Mouse (Mus musculus) thymus, postnatal 14 days (tissue): ENCODE measurements around the gene Fbxo2.
"Not testable (repeated sequence)": the region's sequence is repeated elsewhere in the genome, so short reads cannot be mapped to it uniquely, and the experiment has no call there.

ENCODE experiments used
- DNase-seq: peaks from one replicate; pipeline ENCODE4 v3.0.0; 2021

The Fbxo2 gene

DNA sequence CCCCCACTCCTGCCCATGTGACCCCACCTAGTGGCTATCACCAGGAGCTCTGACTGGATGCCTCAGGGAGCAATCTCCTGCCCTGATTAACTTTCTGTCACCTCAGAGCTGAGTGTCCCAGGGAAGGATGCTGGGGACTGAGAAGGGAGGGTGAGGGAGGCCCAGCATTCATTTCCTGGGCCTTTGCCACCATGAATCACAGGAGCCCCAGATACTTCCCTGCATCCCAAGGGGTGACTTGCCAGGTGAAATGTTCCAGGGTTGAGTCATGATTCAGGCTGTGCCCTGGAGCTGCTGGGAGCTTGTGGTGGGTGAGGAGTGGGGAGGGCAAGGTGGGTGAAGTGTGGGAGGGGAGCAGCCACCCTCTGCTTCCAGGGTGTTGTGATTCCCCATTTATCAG, 17.3 kb downstream of the Fbxo2 start:
- DNase-seq = no peak

DNA sequence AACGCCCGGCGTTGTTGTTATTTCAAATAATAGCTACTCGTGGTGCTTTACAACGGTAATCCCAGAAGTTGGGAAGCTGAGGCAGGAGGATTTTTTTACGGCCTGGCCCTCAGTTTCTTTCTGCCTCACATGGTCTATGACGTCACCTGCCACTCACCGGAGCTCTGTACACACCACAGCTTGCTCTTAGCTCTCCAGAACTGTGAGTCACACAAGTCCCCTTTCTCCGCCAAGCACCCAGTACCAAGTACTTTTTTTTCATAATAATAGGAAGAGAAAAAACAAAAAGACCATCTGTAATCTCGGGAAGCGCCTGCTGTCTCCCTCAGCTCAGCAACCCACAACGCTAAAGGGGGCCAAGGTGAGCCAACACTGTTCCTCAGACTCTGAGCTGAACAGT, 21.1 kb downstream of the Fbxo2 start:
- no peak for DNase-seq

DNA sequence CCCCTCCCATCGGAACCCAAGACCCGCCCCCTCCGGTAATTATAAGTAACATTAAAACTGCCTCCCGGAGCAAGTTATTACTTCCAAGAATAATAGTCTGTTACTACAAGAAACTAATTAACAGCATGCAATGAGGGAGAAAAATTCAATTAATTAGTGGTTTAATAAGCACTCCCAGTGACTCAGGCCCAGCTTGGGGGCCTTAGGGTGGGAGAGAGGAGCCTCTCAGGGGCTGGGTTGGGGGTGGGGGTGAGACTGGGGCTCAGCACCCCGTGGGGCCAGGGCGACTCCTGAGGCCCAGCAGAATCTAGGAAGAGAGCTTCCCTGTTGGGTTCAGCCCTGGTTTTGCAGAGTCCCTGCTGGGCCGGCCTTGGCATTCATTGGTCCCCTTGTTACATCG, 21.9 kb downstream of the Fbxo2 start:
- DNase-seq = no peak

DNA sequence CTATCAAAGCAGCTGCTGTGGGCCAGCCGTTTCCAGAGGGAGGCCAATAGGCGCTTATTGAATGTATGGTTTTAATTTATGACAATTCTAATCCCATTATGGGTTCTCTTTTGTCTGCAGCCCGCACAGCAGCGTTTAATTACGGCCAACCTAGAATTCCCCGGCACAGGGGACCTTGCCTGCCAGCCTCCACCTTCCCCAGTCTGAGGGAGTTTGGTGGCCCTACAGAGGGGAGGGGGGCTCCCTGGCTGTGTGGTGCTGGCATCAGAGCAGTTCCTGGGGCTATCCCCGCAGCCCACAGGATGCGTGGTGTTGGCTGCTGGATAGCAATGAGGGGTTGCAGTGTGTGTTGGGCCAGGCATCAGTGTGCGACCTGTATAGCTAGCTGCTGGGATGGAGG, 24.1 kb downstream of the Fbxo2 start:
- DNase-seq = no peak

DNA sequence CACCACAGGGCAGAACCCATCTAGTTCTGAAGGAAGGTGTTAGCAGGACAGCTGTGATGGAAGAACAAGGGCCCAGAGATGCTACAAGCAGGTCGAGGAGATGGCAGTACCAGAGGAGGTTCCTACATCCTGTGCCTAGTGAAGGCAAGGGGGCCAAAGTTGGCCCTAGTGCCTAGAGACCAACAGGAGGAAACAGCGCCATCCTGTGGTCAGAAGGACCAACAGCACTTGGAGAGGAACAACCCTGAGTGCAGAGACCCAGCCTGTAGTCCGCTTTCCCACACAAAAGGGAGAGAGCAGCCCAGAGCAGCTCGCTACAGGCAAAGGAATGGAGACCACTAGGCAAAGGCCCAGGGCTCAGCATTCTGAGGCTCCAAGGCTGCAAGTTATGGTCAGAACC, 25.4 kb downstream of the Fbxo2 start:
- DNase-seq = no peak

DNA sequence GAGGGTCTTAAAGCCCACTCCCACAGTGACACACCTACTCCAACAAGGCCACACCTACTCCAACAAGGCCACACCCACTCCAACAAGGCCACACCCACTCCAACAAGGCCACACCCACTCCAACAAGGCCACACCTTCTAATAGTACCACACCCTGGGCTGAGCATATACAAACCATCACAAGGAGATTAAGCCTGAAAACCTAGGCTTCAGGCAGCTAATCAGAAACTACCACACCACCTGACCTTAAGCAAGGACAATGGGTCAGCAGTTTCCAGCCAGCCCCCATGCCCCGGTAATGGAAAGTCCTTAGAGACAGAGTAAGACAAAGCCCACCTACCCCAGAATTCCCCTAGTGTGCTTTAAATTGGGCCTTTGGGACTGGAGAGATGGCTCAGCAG, 28.3 kb downstream of the Fbxo2 start:
- DNase-seq = not testable (repeated sequence)

DNA sequence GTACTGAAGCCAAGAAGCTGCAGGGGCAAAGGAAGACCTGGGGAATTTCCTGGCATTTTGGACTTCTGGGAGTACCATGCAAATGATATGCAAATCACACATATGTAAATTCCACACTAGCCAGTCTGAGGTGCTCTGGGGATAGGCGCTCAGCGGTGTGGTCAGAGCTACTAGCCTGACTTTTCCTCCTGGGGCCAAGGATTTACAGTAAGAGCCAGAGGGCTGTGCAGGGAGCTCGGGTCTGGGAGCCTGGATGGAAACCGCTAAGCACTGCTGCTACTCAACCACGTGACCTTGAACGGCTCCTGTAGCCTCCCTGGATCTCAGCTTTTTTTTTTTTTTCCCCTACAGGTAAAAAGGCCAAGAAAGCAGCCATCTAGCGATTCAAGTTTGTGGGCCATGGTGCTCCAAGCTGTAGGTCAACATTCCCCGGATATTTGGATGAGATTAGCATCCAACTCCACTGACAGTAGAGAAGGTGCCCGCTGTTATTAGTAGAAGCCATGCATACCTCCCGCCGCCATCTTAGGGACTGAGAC, 32.4 kb downstream of the Fbxo2 start:
- no peak for DNase-seq

DNA sequence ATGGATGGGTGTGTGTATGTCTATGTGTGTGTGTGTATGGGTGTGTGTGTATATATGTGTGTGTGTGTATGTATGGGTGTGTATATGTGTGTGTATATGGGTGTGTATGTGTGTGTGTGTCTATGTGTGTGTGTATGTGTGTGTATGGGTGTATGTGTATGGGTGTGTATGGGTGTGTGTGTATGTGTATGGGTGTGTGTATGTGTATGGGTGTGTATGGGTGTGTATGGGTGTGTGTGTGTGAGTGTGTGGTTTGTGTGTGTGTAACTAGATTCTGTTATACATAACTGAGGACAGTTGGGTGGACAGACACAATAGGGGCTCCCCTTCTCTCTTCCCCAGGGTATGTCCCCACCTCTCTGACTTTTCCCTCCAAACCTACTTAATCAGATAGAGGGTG, 34.0 kb downstream of the Fbxo2 start:
- no peak for DNase-seq

DNA sequence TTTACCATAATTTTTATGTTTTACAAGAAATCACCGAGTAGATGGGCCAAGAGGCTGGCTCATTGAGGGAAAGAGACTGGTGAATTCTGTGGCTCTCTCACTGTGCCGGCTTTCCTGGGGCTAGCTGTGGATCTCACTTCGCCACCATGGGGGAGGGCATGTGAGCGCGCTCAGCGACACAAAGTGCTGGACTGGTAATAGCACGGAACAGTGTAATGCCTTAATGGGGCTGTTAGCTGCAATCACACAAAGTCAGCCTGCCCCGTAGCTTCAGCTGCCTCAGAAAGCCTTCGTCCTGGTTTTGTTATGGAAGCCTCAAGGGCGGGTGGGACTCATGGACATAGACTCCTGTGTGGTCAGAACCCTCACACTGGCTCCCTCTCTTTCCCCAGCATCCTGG, 38.3 kb downstream of the Fbxo2 start:
- no peak for DNase-seq

DNA sequence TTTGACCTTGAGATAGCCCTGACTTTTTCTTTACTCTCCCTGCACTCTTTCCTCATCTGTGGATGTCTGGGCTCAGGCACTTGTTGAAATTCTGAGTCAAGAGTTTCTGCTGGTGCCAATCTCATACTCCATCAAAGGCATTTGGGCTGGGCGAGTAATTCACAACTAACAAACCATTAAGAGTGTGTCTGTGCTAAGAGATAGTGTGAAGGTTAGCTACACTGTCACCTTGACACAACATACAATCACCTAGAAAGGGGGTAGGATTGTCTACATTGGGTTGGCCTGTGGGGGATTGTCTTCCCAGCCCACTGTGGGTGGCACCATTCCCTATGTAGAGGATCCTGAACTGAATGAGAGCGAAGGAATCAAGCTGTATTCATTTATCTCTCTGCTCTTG, 43.1 kb downstream of the Fbxo2 start:
- no peak for DNase-seq

DNA sequence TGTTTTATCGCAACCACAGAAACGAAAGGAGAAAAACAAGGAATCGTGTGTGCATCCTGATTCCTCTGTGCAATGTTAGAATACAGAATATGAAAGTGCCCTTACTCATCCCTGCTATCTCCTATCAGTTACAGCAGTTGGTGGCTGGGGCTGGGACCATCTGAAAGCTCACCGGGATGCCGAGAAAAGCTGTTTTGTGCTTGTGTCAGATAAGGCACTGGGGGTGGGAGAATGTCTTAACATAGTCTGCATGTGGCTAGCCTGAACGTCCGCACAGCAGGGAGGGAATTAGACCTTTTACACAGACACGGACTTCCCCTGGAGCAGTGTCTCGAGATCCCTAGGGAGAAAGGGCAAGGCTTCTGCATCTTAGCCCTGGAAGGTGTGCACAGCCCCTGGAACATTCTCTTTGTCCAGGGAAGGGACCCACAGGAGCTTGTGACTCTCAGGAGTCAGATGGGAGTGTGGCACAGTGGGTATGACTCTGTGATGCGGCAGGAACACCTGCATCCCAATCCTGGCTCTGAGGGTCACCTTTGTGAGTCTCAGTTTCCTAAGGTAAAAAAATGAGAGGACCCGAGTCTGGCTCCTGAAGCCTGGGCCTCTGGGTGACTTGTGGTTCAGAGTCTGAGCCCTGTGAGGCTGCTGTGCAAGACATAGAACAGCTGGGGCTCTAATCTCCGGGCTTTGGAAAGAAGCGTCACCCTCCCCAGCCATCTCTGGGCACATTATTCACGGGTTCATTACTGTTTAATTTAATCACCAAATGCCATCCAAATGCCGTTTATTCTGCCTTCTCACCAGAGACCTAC, 43.8 kb downstream of the Fbxo2 start:
- no peak for DNase-seq

DNA sequence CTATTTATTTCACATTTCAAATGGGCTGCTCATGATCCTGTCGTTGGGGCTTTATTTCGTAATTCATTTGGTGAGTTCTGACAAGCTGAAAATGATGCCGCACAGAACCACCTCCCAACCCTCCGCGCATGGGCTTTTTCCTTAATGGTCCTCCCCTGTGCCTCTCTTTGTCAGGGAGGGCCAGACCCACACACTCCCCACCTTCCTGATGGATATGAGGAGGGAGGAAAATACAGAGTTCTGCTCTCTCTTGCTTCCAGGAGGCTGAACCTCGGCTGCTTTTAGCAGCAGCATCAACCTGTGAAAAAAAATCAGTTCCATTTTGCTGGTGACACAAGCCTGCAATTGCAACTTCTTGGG, 44.4 kb downstream of the Fbxo2 start:
- no peak for DNase-seq

DNA sequence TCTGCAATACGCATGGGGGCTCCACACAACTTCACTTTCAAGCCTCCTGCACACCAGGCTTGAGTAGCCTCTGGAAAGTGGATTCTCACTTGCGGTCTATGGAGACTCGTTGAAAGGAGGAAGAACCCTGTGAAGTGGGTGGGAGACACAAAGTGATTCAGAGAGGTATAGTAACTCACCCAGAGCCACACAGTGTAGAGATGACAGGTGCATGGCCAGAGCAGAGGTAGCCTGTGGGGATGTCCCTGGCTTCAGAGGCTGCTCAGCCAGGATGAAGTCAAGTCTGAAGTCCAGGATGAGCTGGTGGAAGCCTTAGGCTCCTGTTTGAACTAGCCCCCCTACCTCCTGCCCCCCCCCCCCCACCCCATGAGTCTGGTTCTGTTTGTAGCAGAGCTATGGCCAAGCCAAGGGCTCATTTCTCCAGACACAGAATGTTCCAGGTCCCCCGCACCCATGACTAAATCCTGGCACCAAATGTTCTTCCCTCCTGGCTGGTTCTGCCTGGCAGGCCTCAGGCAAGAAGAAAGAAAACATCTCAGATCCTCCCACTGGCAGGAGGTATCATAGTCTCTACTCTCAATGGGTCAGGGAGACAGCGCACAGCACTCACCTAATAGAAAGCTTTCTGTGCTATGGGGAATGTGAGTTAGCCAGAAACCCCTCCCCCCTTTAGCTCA, 54.2 kb downstream of the Fbxo2 start:
- no peak for DNase-seq

DNA sequence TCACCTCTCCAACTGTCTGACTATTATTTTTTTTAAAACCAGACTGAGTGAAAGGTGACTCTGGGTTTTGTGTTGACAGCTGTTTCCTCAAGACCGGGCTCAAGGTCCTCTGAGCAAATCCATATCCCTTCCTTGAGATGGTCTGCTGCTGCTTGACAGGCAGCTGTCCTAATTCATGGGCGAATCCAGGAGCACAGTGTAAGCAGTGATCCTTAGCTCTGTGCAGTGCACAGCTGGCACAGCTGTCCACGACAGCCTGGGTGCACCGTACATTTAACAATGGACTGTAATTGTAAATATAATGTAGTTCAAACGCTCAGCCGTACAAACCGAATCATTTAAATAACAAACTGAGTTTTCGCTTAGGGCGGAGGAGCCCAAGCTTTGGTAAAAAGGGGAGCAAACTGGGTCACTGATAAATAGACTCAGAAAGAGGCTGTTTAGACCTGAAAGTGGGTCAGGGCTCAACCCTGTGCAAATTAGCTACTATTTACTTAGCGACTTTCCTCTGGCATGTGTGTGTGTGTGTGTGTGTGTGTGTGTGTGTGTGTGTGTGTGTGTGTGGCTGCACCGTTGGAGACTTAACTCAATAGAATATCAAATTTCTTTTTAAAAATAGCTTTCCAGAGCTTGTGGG, 55.0 kb downstream of the Fbxo2 start:
- no peak for DNase-seq
